Mouse (Mus musculus) CD8-positive naive resting alpha-beta T cell, adult 2 months (primary cell): Measurements from ENCODE around the gene Gm28539.

ENCODE experiments used
- DNase-seq, 2 experiments: peaks; one replicate each; pipeline ENCODE4 v3.0.0; 2022; ENCODE audit warnings: low read depth in 2 of 2, low spot score in 2 of 2

The Gm28539 gene

GRCm38 (mm10) chr16:18836468-18837208, at the start of gene Gm28539, which contains the start of gene 2510002D24Rik:
Gm28539 (plus strand) TSS chr16:18836584.
2510002D24Rik (plus strand) TSS chr16:18836578.
- peak; percentile 82 to 85 for DNase-seq

GRCm38 (mm10) chr16:18786652-18787051, 49.7 kb upstream of the Gm28539 start:
- no peak for DNase-seq

- DNase-seq, result no peak
Observed at GRCm38 (mm10) chr16:18788627-18789406, 47.6 kb upstream of the Gm28539 start.

- no peak for DNase-seq
Observed at GRCm38 (mm10) chr16:18795223-18795899, 41.0 kb upstream of the Gm28539 start.

GRCm38 (mm10) chr16:18796645-18797044, 39.7 kb upstream of the Gm28539 start:
- no peak for DNase-seq

- DNase-seq, result no peak
Observed at GRCm38 (mm10) chr16:18798151-18798550, 38.2 kb upstream of the Gm28539 start.

- no peak for DNase-seq
Observed at GRCm38 (mm10) chr16:18798841-18799240, 37.5 kb upstream of the Gm28539 start.

GRCm38 (mm10) chr16:18805746-18806145, 30.6 kb upstream of the Gm28539 start:
- DNase-seq, result no peak

GRCm38 (mm10) chr16:18809001-18809400, 27.4 kb upstream of the Gm28539 start:
- DNase-seq, result no peak

- peak; percentile 4 to 11 for DNase-seq
Observed at GRCm38 (mm10) chr16:18811032-18811431, 25.4 kb upstream of the Gm28539 start.

GRCm38 (mm10) chr16:18811468-18812384, 24.7 kb upstream of the Gm28539 start, which contains the start of the genes Ufd1 and Cdc45:
Ufd1 (plus strand) TSS chr16:18811779.
Cdc45 (minus strand) TSS chr16:18811987.
- DNase-seq, result peak; percentile 83 to 85

- DNase-seq, result no peak
Observed at GRCm38 (mm10) chr16:18812385-18812910, 23.9 kb upstream of the Gm28539 start.

GRCm38 (mm10) chr16:18822356-18822755, 14.0 kb upstream of the Gm28539 start:
- DNase-seq, result no peak

- no peak for DNase-seq
Observed at GRCm38 (mm10) chr16:18822925-18823324, 13.5 kb upstream of the Gm28539 start.

GRCm38 (mm10) chr16:18828630-18829029, 7.8 kb upstream of the Gm28539 start:
- DNase-seq, result no peak

GRCm38 (mm10) chr16:18829102-18829501, 7.3 kb upstream of the Gm28539 start:
- DNase-seq, result no peak

- DNase-seq, result no peak
Observed at GRCm38 (mm10) chr16:18833486-18833885, 2.9 kb upstream of the Gm28539 start.

GRCm38 (mm10) chr16:18836073-18836467, 314 bp upstream of the Gm28539 start:
- DNase-seq, result no peak

- no peak for DNase-seq
Observed at GRCm38 (mm10) chr16:18838346-18838745, 2.0 kb downstream of the Gm28539 start.

GRCm38 (mm10) chr16:18846301-18846820, 10.0 kb downstream of the Gm28539 start:
- DNase-seq, result no peak
